Mouse (Mus musculus): ENCODE data around the gene Hist2h2be.
"Not testable (repeated sequence)": the region's sequence is repeated elsewhere in the genome, so short reads cannot be mapped to it uniquely, and the experiment has no call there.

Gene Hist2h2be

DNA sequence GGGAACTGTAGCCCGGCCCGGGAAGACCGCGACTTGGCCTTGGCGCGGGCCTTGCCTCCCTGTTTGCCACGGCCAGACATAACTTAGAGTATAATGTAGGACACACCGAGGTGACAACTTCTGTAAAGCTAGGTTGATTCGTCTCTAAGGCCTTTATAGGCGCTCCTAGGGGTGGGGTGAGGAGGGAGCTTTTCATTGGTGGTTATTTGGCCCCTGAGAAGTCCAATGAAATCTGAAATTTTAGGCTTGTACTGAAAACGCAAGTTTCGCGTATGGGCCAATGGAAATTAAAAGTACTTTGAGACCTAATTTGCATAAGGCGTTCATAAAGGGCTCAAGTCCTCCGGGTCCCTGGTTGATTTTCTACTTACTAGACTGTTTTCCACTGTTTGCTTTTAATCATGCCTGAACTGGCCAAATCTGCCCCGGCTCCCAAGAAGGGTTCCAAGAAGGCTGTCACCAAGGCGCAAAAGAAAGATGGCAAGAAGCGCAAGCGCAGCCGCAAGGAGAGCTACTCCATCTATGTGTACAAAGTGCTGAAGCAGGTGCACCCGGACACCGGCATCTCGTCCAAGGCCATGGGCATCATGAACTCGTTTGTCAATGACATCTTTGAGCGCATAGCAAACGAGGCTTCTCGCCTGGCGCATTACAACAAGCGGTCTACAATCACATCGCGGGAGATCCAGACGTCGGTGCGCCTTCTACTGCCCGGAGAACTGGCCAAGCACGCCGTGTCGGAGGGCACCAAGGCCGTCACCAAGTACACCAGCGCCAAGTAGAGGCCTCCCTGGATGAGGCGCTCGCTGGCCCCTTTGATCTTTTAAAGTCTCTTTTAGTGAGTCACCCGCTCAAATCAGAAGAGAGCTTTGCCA, at the start of gene Hist2h2be, which contains the start of gene Hist2h2ac:
TSS of gene Hist2h2be (plus strand) at position 355 of the 875 bp plus-strand sequence.
TSS of gene Hist2h2ac (minus strand) at position 116 of the 875 bp plus-strand sequence.
- peak; percentile 94 for DNase-seq (ENCODE audit: extremely low spot score)

DNA sequence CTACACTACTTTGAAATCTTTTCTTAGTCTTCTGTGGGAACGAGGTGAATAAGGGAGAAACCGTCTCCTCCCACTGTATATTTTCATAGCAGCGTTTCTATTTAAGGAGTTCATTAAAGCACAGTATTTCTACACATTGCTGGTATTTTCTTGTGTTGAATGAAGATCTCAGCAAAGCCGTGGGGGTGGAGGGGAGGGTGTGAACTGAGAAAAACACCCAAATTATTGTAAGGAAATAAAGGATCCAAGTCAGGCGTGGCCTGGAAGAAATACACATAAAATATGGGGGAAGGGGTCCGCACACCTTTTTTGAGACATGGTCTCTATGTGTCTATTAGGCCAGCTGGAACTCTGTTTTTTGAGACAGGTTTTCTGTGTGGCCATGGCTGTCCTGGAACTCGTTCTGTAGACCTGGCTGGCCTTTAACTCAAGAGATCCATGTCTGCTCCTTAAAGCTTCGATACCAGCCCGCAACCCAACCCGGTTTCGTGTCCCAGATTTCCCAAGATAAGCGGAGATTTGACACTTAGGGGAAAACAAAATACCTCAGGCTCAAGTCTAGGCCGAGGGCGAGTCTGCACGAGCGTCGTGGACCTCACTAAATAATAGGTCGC, 49.2 kb upstream of the Hist2h2be start:
- no peak for DNase-seq (ENCODE audit: extremely low spot score)

DNA sequence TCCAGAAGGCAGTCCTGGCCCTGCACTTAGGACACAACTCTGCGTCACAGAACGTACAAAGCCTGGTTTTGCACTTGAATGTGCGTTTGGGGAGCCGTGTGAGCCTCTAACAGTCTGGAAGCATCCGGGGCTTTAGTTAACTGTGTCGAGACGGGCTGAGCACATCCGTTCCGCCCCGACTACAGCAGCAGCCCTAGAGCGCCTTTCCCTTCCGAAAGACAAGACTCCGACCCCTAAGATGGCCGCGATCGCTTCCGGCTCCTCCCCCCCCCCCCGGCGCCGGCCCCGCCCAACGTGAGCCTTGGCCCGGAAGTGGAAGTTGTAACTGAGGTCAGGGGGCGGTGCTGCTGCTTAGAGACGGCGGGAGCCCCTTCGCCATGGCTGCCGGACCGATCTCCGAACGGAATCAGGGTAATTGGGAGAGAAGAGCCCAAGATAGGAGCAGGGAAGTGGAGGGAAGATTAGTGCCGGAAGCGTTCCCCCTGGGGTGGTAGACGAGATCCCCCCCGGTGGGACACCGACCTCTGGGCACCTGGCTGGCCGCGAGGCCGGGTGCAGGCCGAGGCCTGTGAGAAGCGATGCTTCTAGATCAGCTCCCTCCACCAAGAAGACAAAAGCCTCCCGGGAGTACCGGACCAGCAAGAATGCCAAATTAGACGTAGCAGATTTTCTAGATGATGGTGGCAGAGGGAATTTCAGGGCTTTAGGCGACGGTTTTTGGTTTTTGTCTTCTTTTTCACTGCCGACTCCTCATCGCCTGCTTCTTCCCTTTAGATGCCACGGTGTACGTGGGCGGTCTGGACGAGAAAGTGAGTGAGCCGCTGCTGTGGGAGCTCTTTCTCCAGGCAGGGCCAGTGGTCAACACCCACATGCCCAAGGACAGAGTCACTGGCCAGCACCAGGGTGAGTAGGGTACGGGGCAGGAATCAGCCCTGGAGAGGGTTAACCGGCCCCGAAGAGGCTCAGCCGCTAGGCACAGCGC, 48.4 kb upstream of the Hist2h2be start, which contains the start of gene Sf3b4:
TSS of gene Sf3b4 (plus strand) at position 136 of the 982 bp plus-strand sequence.
- peak; percentile 97 for DNase-seq (ENCODE audit: extremely low spot score)

DNA sequence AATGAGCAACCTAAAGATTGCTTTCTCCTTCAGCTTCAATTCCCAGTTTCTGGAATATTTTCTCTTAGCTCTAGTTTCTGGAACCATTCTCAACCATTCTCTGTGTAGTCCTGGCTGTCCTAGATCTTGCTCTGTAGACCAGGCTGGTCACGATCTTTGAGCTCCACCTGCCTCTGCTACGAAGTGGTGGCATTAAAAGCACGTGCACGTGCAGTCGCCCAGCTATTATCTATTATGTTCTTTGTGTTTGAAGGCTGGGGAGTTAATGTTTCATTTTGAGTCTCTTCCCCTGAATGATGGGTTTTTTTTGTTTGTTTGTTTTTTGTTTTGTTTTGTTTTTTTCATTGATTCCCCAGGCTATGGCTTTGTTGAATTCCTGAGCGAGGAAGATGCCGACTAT, 47.7 kb upstream of the Hist2h2be start:
- DNase-seq (ENCODE audit: extremely low spot score): no peak

DNA sequence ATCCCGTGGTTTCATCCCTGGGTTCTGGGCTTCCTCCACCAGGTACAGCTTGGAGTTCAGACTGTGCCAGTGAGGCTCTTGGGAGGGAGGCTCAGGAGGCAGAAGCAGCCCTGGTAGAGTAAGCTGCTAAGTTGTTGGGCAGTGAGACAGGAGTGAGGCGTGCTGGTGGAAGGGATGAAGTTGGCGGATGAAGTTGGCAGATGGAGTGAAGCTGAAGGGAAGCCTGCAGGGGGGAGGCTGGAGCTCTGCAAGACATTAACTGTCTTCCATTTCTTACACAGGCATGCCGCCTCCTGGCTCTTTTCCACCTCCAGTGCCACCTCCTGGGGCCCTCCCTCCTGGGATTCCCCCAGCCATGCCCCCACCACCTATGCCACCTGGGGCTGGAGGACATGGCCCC, 46.9 kb upstream of the Hist2h2be start:
- DNase-seq (ENCODE audit: extremely low spot score): not testable (repeated sequence)

DNA sequence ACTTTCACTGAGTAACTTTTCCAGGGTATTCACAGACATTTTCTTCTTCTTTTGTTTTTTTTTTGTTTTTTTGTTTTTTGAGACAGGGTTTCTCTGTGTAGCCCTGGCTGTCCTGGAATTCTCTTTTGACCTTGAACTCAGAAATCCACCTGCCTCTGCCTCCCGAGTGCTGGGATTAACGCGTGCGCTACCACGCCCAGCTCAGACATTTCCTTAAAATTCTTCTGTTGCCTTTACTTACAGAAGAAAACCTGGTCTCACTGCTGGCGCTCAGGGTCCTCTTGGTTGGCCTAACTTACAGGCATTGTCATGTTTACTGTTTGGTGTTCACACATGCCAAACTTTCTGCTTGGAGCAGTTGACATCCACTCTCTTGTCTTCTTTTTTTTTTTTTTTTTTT, 45.7 kb upstream of the Hist2h2be start:
- DNase-seq (ENCODE audit: extremely low spot score): no peak

DNA sequence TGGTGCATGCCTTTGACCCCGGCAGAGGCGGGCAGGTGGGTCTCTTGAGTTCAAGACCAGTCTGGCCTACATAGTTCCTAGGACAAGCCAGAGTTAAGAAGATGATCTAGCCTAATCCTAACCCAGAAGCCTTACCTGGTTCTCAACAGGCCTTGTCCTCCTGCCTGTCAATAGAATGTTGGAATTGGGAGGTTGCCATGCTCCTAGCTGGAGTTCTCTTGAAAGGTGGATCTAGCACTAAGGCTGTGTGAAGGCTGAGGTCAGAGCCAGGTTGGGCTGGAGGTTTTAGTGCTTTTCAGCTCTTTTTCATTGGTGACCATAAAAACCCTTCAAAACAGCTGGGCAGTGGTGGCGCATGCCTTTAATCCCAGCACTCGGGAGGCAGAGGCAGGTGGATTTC, 42.5 kb upstream of the Hist2h2be start:
- DNase-seq (ENCODE audit: extremely low spot score): no peak

DNA sequence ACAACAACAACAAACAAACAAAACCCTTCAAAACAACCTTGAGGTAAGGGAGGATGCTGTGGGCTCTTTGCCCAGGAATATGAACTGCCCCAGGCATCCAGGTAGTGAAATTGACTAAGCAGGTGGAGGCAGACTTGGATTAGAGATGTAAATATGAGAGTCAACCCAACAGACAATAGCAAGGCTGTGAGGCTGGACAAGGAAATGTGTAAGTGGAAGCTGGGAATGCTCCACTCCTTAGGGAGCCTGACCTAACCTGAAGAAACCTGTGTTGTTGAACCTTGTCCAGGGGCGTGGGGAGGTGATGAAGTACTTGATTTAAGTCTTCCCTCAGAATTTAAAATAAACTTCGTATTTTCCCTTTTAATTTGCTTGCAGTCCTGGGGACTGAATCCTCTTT, 42.0 kb upstream of the Hist2h2be start:
- DNase-seq (ENCODE audit: extremely low spot score): no peak

DNA sequence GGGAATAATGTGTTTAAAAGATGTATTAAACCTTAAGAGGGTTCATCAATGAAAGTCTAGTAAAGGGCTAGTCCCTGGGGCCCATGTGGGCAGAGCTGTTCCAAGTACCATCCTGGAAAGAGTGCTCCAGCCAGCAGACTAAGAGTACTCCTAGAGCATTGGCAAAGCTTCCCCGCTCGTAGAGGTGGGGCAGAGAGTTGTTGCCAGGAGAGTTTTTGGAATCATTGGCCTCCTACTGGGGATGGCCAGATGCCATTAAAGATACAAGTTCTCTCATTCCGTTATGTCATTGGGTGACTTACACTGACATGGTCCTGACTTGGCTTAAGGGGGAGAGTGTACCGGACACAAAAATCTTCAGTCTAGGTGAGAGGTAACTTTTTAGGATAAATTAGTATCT, 41.4 kb upstream of the Hist2h2be start:
- no peak for DNase-seq (ENCODE audit: extremely low spot score)

DNA sequence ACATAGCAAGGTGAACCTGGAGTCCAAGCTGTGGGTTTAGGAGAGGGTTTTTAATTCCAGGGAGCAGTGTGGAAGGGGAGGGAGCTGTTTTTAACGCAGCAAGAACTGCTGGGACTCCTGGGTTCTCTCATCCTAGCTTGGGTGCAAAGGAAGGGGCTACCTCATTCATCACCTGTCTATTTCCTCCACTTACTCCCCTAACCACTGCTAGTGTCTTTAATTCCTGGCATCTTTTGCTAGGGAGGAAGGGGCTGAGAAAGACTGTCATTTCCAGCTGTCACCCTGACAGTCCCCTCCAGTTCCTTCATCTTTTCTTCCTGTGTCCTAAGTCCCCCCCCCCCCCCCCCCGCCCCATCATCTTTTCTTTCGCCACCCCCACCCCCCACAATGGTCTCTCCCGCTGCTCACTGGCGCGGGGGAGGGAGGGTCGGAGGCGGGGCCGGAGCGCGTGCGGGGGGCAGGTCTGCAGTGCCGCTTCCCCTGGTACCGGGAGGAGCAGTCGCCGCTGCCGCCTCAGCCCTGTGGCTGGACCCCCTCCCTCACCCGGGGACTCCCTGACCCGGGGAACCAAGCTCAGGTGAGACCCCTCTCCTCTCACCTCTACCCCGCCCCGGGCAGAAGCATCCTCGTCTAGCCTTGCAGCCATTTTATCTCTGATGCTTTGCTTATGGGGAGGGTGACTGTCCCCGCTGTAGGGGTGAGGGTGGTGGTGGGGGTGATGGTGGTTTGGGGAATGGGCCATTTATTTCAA, 40.0 kb upstream of the Hist2h2be start, which contains the start of gene Sv2a:
TSS of gene Sv2a (plus strand) at position 425 of the 751 bp plus-strand sequence.
- peak; percentile 66 for DNase-seq (ENCODE audit: extremely low spot score)

DNA sequence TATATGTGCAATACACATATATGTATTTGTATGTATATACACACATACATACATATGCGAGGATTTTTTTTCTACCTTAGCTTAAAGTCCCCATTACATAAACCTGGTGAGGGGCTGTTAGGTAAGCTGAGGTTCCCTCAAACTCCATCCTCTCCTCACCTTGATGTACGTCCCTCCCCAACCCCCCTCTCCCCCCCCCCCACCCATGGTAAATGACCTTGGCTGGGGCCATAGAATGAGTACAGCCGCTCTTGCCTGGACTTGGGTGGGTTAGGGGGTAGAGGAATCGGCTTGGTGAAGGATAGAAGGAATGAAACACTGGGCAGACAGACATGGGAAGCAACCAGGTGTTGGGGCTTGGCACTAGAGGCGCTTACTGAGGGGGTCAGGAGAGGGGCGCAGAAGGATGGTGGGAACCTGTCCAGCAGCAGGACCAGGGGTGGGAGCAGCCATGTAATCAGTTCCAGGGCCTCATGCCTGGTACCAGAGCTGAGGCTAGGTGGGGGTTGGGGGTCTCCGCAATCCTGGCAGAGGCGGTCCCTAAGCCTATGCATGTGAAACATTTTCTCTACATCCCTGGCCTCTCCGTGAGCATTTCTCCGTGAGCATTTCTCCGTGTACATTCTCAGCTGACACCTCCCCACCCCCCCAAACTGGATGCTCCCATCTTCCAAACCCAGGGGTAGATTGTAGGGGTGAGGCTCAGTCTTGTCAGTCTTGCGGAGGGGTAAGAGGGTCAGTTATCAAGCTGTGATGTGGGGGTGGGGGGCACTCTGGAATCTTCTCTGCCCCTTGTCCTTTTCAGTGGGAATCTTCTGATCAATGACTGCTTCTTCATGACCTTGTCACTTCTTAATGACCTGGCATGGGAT, 39.2 kb upstream of the Hist2h2be start:
- no peak for DNase-seq (ENCODE audit: extremely low spot score)

DNA sequence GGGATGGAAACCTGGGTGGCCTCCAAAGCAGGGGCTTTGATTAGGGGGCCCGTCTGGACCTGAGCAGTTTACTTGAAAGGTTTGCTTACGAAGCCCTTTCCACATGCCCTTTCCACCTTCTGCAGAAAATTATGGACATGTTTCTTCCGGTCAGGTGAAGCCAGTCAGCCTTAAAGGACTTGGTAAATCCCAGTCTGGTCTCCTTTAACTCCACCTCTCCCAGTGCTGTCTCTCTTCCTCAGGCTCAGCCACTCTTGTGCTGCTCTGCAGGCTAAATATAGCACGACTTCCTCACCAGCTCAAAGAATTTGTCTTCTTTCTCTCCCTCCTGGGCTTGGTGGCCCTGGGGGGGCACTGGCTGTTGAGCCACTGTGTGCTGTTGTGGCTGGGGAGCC, 38.5 kb upstream of the Hist2h2be start:
- DNase-seq (ENCODE audit: extremely low spot score): no peak

DNA sequence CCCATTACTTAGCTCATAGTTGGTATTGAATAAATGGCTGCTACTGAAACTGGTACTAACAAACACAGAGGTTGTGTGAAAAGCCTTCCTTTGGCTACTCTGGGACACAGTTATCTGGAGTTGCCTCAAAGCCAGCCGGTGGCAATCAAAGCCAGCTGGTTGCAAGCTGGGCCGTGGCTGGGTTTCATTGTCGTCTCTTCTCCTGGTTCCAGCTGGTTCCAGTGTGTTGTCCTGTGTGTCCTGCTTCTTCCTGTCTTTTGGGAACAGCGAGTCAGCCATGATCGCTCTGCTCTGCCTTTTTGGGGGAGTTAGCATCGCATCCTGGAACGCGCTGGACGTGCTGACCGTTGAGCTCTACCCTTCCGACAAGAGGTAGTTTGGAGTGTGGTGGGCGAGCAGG, 27.9 kb upstream of the Hist2h2be start:
- DNase-seq (ENCODE audit: extremely low spot score): no peak

DNA sequence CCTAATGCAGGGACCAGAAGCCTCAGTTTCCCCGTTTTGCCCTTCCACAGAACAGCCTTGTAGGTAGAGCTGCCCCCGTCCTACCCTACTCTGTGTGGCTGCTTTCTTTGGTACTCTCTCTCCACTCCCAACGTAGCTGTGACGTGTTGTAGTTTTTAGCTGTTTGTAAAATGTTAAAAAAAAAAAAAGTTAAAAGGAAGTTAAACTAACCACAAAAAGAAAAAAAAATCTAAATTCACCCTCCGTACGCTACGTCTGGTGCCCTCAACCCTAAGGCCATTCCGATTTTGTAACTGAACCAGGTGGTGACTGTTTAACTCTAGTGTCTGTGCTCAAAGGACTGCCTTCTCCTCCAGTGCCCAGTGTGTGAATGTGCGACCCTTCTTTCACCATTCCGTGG, 26.0 kb upstream of the Hist2h2be start:
- no peak for DNase-seq (ENCODE audit: extremely low spot score)

DNA sequence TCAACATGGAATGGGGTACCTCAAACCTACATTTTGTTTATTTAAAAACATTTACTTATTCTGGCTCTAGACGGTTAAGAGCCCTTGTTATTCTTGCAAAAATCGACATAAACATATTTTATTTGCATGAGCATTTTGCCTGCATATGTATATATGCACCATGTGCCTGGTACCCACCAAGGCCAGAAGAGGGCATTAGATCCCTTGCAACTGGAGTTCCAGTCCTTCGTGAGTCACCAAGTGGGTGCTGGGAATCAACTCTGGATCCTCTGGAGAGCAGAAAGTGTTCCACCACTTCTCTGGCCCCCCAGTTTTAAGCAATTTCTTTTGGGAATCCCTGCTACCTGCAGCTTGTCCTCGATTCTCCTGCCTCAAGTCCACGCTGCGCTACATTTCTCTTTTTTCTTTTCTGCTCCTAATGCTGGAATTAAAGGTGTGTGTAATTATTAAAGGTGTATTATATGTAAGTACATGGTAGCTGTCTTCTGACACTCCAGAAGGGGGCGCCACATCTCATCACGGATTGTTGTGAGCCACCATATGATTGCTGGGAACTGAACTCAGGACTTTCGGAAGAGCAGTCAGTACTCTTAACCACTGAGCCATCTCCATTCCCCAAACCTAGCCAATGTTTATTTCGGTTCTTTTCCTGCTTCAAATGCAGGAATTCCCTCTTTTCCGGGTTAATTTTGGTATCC, 25.2 kb upstream of the Hist2h2be start:
- no peak for DNase-seq (ENCODE audit: extremely low spot score)

DNA sequence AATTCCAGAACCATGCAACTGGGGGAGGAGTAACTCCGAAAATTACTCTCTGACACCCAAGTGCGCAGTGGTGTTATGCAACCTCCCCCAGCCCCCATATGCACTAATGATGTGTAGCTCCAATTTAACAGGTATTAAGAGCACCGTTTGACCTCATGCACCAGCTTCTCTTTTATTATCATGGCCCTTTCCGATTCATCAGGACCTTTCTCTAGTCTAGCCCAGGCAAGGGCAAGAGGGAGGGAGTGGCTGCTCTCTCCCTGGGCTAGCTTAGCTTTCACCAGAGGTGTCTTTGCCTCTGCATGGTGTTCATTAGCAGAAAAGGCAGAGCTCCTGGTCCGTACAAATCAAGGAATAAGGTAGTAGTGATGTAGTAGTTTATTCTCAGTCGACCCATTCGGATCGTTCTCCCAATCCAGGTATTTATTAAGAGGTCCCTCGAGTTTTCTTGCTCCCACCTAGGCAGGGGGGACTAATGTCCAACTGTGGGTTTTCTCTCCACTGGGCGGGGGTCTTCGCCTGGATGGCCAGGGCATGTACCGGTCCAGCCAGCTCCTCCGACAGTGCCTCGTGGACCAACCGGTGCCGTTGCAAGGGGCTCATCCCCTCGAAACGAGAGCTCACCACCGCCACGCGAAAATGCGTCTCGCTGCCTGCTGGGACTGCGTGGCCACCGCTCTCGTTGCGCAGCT, 24.3 kb upstream of the Hist2h2be start:
- no peak for DNase-seq (ENCODE audit: extremely low spot score)

DNA sequence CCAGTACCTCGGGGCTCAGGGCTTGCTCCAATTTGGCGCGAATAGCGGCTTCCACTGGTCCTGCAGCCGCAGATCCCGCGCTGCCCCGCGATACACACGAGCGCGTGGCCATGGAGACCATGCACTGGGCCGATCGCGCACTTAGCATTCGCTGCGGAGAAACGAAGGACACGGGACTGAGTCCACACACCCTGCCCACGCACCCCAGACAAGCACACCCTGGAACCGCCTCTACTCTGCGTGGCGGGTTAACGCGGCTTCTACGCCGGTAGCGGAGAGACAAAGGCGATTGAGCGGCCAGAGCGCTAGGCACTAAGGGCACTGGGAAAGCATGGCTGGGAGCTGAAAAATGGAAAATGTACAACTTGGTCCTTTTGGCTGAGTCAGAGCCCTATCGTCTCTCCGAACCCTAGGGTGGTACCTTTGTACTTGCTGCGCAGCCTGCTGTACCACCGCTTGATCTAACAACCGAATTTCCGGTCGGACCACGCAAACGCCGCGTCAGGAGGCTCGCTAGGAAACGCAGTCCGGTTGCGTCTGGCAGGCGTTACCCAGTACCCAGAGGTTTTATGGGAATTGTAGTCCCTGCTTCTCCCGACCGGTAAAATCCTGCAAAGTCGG, 23.7 kb upstream of the Hist2h2be start:
- DNase-seq (ENCODE audit: extremely low spot score): peak; percentile 90

DNA sequence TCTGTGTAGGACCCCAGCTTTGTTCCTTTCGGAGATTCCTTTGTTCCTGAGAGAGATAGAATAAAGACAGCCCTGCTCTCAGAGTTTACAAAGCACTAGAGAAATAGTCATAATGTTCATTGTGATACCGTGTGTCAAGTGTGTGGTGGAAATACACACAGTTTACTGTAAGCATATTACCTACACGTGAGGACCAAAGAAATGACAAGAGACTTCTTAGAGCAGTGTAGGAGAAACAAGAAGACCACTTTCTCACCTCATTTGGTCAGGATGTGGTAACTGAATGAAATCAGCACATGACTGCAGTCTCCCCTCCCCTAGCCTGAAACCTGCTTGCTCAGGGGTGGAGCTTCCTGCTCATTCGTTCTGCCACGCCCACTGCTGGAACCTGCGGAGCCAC, 22.7 kb upstream of the Hist2h2be start:
- no peak for DNase-seq (ENCODE audit: extremely low spot score)
